Mouse (Mus musculus): Measurements from ENCODE around the gene Bloc1s3. TPM values are rescaled to one million over a fixed set of nuclear protein-coding genes. Genes with fewer than 3 reads are reported as not detected.

The Bloc1s3 gene
- polyA plus RNA-seq, 1 experiment from 2014 or later, result 5.4 TPM

- Histone ChIP-seq H3K36me3 (no peaks in the 10 kb centered on the region), H3K9me3 (no peaks in the 10 kb centered on the region), H3K9ac (replicated peaks) (no peak overlapping the region), H3K27ac (replicated peaks) (peak overlapping the region; percentile 75), H3K4me3 (no peak overlapping the region), H3K4me2 (replicated peaks) (no peak overlapping the region), H3K27me3 (no peaks in the 10 kb centered on the region), H3K4me1 (peaks cover 27% of the 10 kb centered on the region)
- no peak for ATAC-seq (replicated peaks)
- 84% methylated on average over 2 of the region's 2 CpGs for WGBS
Observed at GRCm38 (mm10) chr7:19540771-19541566, 32.8 kb upstream of the Bloc1s3 start.

GRCm38 (mm10) chr7:19534676-19535075 is 26.5 kb upstream of the Bloc1s3 start:
- Histone ChIP-seq H3K36me3 (peaks cover 46% of the 10 kb centered on the region), H3K9me3 (no peaks in the 10 kb centered on the region), H3K9ac (replicated peaks) (no peak overlapping the region), H3K27ac (replicated peaks) (no peak overlapping the region), H3K27me3 (no peaks in the 10 kb centered on the region), H3K4me3 (no peak overlapping the region), H3K4me2 (replicated peaks) (no peak overlapping the region), H3K4me1 (no peaks in the 10 kb centered on the region)
- ATAC-seq (replicated peaks), result 0 out of 2 replicates have a peak, but pooled peaks have one; percentile 17
- WGBS, result 94% methylated on average over 10 of the region's 10 CpGs

- Histone ChIP-seq H3K36me3 (peaks cover 48% of the 10 kb centered on the region), H3K27me3 (no peaks in the 10 kb centered on the region), H3K27ac (replicated peaks) (no peak overlapping the region), H3K4me2 (replicated peaks) (no peak overlapping the region), H3K4me3 (no peak overlapping the region), H3K9ac (replicated peaks) (no peak overlapping the region), H3K9me3 (no peaks in the 10 kb centered on the region), H3K4me1 (no peaks in the 10 kb centered on the region)
- WGBS, result 85% methylated on average over 14 of the region's 14 CpGs
- ATAC-seq (replicated peaks), result no peak
Observed at GRCm38 (mm10) chr7:19532240-19532639, 24.1 kb upstream of the Bloc1s3 start.

GRCm38 (mm10) chr7:19531077-19531476 is 22.9 kb upstream of the Bloc1s3 start:
- Histone ChIP-seq H3K4me3 (no peak overlapping the region), H3K4me2 (replicated peaks) (no peak overlapping the region), H3K4me1 (no peaks in the 10 kb centered on the region), H3K27ac (replicated peaks) (no peak overlapping the region), H3K9me3 (no peaks in the 10 kb centered on the region), H3K36me3 (peaks cover 48% of the 10 kb centered on the region), H3K27me3 (no peaks in the 10 kb centered on the region), H3K9ac (replicated peaks) (no peak overlapping the region)
- ATAC-seq (replicated peaks), result no peak
- 84% methylated on average over 10 of the region's 10 CpGs for WGBS

GRCm38 (mm10) chr7:19525105-19525481 is 16.9 kb upstream of the Bloc1s3 start:
- Histone ChIP-seq H3K36me3 (peaks cover 6% of the 10 kb centered on the region; the same call in 1 of the 2 replicates), H3K27ac (replicated peaks) (no peak overlapping the region), H3K4me3 (no peak overlapping the region), H3K27me3 (peaks cover 51% of the 10 kb centered on the region), H3K9me3 (no peaks in the 10 kb centered on the region), H3K9ac (replicated peaks) (no peak overlapping the region), H3K4me1 (peaks cover 20% of the 10 kb centered on the region), H3K4me2 (replicated peaks) (no peak overlapping the region)
- WGBS, result 61% methylated on average over 2 of the region's 2 CpGs
- no peak for ATAC-seq (replicated peaks)

GRCm38 (mm10) chr7:19524420-19525104 is 16.4 kb upstream of the Bloc1s3 start:
- peaks cover 56% of the 10 kb centered on the region for H3K27me3 ChIP-seq
- H3K36me3 ChIP-seq, result peaks cover under 1% of the 10 kb centered on the region; the same call in 1 of the 2 replicates
- peak overlapping the region; percentile 45 for H3K4me3 ChIP-seq
- ATAC-seq (replicated peaks), result peak; percentile 44
- peak overlapping the region; percentile 51 for H3K9ac ChIP-seq (replicated peaks)
- H3K9me3 ChIP-seq, result no peaks in the 10 kb centered on the region
- peak overlapping the region; percentile 93 for H3K4me2 ChIP-seq (replicated peaks)
- H3K4me1 ChIP-seq, result peaks cover 20% of the 10 kb centered on the region
- no peak overlapping the region for H3K27ac ChIP-seq (replicated peaks)
- 14% methylated on average over 24 of the region's 24 CpGs for WGBS

GRCm38 (mm10) chr7:19523757-19524419 is 15.7 kb upstream of the Bloc1s3 start:
- peak; percentile 78 for ATAC-seq (replicated peaks)
- Histone ChIP-seq H3K9ac (replicated peaks) (peak overlapping the region; percentile 51), H3K27ac (replicated peaks) (no peak overlapping the region), H3K27me3 (peaks cover 62% of the 10 kb centered on the region), H3K36me3 (no peaks in the 10 kb centered on the region; the same call in 1 of the 2 replicates), H3K4me2 (replicated peaks) (peak overlapping the region; percentile 93), H3K4me1 (peaks cover 20% of the 10 kb centered on the region), H3K9me3 (no peaks in the 10 kb centered on the region), H3K4me3 (peak overlapping the region; percentile 45)
- WGBS, result under 1% methylated on average over 64 of the region's 64 CpGs

- H3K9ac ChIP-seq (replicated peaks), result peak overlapping the region; percentile 51
- H3K4me3 ChIP-seq, result peak overlapping the region; percentile 45
- no peaks in the 10 kb centered on the region for H3K9me3 ChIP-seq
- WGBS, result 15% methylated on average over 72 of the region's 72 CpGs
- ATAC-seq (replicated peaks), result peak; percentile 36
- peaks cover 20% of the 10 kb centered on the region for H3K4me1 ChIP-seq
- peaks cover 69% of the 10 kb centered on the region for H3K27me3 ChIP-seq
- H3K27ac ChIP-seq (replicated peaks), result no peak overlapping the region
- H3K36me3 ChIP-seq, result no peaks in the 10 kb centered on the region
- H3K4me2 ChIP-seq (replicated peaks), result peak overlapping the region; percentile 93
Observed at GRCm38 (mm10) chr7:19523017-19523756, 15.0 kb upstream of the Bloc1s3 start.

GRCm38 (mm10) chr7:19520032-19520431 is 11.9 kb upstream of the Bloc1s3 start:
- Histone ChIP-seq H3K9ac (replicated peaks) (peak overlapping the region; percentile 19), H3K4me1 (peaks cover 25% of the 10 kb centered on the region)
- 7% methylated on average over 22 of the region's 23 CpGs for WGBS

GRCm38 (mm10) chr7:19517652-19518365 is 9.6 kb upstream of the Bloc1s3 start, which contains the start of gene Nkpd1:
Gene Nkpd1, plus strand, starts transcription at chr7:19517838.
- Histone ChIP-seq H3K4me3 (peak within 1 kb of the TSS; percentile 25), H3K4me1 (peaks cover 7% of the 10 kb centered on the region), H3K4me2 (replicated peaks) (peak within 1 kb of the TSS; percentile 49), H3K27me3 (peaks cover 51% of the 10 kb centered on the region), H3K9ac (replicated peaks) (peak within 1 kb of the TSS; percentile 42), H3K9me3 (no peaks in the 10 kb centered on the region), H3K27ac (replicated peaks) (no peak within 1 kb of the TSS), H3K36me3 (no peaks in the 10 kb centered on the region)
- no peak for ATAC-seq (replicated peaks)
- WGBS, result 4% methylated on average over 20 of the region's 29 CpGs

More at GRCm38 (mm10) chr7:19520032-19520431, 11.9 kb upstream of the Bloc1s3 start:
- Histone ChIP-seq H3K4me3 (peak overlapping the region; percentile 22), H3K36me3 (no peaks in the 10 kb centered on the region), H3K27ac (replicated peaks) (no peak overlapping the region), H3K4me2 (replicated peaks) (peak overlapping the region; percentile 29), H3K9me3 (no peaks in the 10 kb centered on the region), H3K27me3 (peaks cover 69% of the 10 kb centered on the region)
- ATAC-seq (replicated peaks), result no peak

GRCm38 (mm10) chr7:19512353-19512752 is 4.2 kb upstream of the Bloc1s3 start:
- Histone ChIP-seq H3K27me3 (peaks cover 3% of the 10 kb centered on the region; the same call in 1 of the 2 replicates), H3K36me3 (no peaks in the 10 kb centered on the region), H3K9ac (replicated peaks) (no peak overlapping the region), H3K27ac (replicated peaks) (no peak overlapping the region), H3K4me1 (peaks cover 15% of the 10 kb centered on the region), H3K9me3 (no peaks in the 10 kb centered on the region), H3K4me2 (replicated peaks) (no peak overlapping the region), H3K4me3 (no peak overlapping the region)
- 84% methylated on average over 6 of the region's 6 CpGs for WGBS
- ATAC-seq (replicated peaks), result no peak
